Mouse (Mus musculus): ENCODE data around the gene Gm20388. TPM values are rescaled to one million over a fixed set of nuclear protein-coding genes. Genes with fewer than 3 reads are reported as not detected.

Gene Gm20388
- total RNA-seq, 1 experiment, result 27.0 TPM

- H3K4me1 ChIP-seq (ENCODE audit: control insufficient read depth in 2 of 2, insufficient read depth in 2 of 2, low read length in 2 of 2, poor library complexity in 1 of 2), result peaks cover 0 to 3% of the 10 kb centered on the region in 2 experiments; a peak in 1 of 4 replicates
- DNase-seq (ENCODE audit: low read depth, low spot score), result no peak
- in situ Hi-C loops (cut with MboI; ENCODE audit: low sequenced_read_pairs in 2 of 2, unreplicated experiment in 2 of 2), result no loop called here
Measured at GRCm38 (mm10) chr8:121123113-121123512, 1212.5 kb downstream of the Gm20388 start.

DNA sequence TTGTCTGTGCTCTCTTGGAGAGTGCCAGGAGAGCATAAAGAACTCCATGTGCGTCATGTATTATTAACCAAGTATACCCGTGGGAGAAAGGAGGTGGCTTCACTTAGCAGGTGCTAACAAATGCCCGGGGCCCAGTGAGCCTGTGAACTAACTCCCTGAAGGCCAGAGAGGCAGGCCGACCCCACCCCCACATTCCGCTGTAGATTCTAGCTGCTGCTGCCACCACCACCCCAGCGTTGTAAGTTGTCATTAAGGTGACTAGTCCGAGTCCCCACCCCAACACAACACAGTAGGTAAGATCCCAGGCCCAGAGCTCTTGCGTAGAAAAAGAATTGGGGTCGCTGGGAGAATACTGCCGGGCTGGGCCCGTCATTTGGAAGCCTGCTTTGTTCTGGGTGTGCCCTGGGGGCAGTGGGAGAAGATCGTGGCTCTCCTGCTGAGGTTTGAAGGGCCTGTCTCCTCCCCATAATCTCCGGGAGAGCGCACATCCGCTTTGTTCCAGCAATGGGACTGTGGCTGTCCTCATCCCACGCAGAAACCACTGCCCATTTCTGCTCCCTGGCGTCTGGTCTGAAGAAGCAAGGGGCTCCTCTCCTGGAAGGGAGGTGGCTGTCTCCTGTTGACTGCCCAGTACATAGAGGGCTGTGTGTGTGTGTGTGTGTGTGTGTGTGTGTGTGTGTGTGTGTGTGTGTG, 1214.1 kb downstream of the Gm20388 start:
- H3K36me3 ChIP-seq (ENCODE audit: control insufficient read depth, insufficient read depth, low read length, poor library complexity, severe bottlenecking), result no peaks in the 10 kb centered on the region
- no peak overlapping the region for H3K4me3 ChIP-seq (ENCODE audit: insufficient read depth in 1 of 2, low read depth in 1 of 2, low read length in 2 of 2, poor library complexity in 1 of 2, severe bottlenecking in 1 of 2)
- no peak overlapping the region for H3K9ac ChIP-seq (ENCODE audit: insufficient read depth, low read depth, low read length, poor library complexity, severe bottlenecking)
- H3K27ac ChIP-seq (ENCODE audit: insufficient read depth, low read depth, low read length, poor library complexity, severe bottlenecking), result no peak overlapping the region
- TF ChIP-seq HCFC1 (IDR thresholded peaks at IDR 0.05; ENCODE audit: borderline replicate concordance, insufficient read depth, low read length), result no peak
- TF ChIP-seq ZNF384 (IDR thresholded peaks at IDR 0.05; ENCODE audit: low read depth, low read length), result no peak
- no peak for TF ChIP-seq ZC3H11A (IDR thresholded peaks at IDR 0.05; ENCODE audit: borderline replicate concordance, low read depth, low read length)
- TF ChIP-seq MAFK (IDR thresholded peaks at IDR 0.05; ENCODE audit: insufficient read depth, low read depth, low read length), result no peak
- TF ChIP-seq CHD2 (IDR thresholded peaks at IDR 0.05; ENCODE audit: low read depth, low read length), result no peak
- in situ Hi-C loops (cut with MboI; ENCODE audit: low sequenced_read_pairs in 2 of 2, unreplicated experiment in 2 of 2), result loop anchor here in 1 of 2 experiments (5.0 kb wide), 1 partner anchor 198 kb away; no protein-coding TSS in a partner anchor
- H3K9me3 ChIP-seq (ENCODE audit: control insufficient read depth, insufficient read depth, low read depth, low read length), result no peaks in the 10 kb centered on the region
- peaks cover 0 to 7% of the 10 kb centered on the region in 2 experiments; a peak in 1 of 4 replicates for H3K4me1 ChIP-seq (ENCODE audit: control insufficient read depth in 2 of 2, insufficient read depth in 2 of 2, low read length in 2 of 2, poor library complexity in 1 of 2)
- DNase-seq (ENCODE audit: low read depth, low spot score), result no peak

More at GRCm38 (mm10) chr8:121123113-121123512, 1212.5 kb downstream of the Gm20388 start:
- H3K9ac ChIP-seq (ENCODE audit: insufficient read depth, low read depth, low read length, poor library complexity, severe bottlenecking), result no peak overlapping the region
- H3K27ac ChIP-seq (ENCODE audit: insufficient read depth, low read depth, low read length, poor library complexity, severe bottlenecking), result no peak overlapping the region
- H3K9me3 ChIP-seq (ENCODE audit: control insufficient read depth, insufficient read depth, low read depth, low read length), result no peaks in the 10 kb centered on the region
- H3K4me3 ChIP-seq (ENCODE audit: insufficient read depth in 1 of 2, low read depth in 1 of 2, low read length in 2 of 2, poor library complexity in 1 of 2, severe bottlenecking in 1 of 2), result no peak overlapping the region
- no peaks in the 10 kb centered on the region for H3K36me3 ChIP-seq (ENCODE audit: control insufficient read depth, insufficient read depth, low read length, poor library complexity, severe bottlenecking)
- TF ChIP-seq HCFC1 (IDR thresholded peaks at IDR 0.05; ENCODE audit: borderline replicate concordance, insufficient read depth, low read length) (no peak), MAFK (IDR thresholded peaks at IDR 0.05; ENCODE audit: insufficient read depth, low read depth, low read length) (no peak), ZC3H11A (IDR thresholded peaks at IDR 0.05; ENCODE audit: borderline replicate concordance, low read depth, low read length) (no peak), ZNF384 (IDR thresholded peaks at IDR 0.05; ENCODE audit: low read depth, low read length) (no peak)

DNA sequence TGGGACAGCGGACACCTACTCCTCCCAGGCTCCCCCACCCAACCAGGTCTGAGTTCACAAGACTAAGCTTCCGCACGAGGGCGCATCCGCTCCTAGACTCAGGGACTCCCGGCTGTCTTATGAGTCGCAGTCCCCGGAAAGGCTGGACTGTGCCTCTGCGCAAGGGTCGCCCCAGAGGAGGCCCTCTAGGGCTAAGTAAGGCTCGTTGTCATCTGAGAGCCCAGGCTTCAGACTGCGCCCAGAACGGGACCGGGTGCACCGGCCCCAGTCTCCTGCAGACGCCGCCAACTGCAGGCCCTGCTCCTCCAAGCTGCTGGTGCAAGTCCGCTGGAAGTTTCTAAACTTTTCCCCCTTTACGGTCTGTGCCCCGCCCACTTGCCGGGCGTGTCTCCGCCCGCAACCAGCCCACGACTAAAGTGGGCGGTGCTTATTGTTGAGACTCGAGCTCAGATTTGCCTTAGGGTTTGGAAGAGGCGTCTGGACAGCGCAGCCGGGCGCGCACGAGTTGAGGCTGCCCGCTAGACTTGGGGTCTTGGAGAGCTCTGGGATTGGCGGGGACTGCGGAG, 1214.8 kb downstream of the Gm20388 start:
- in situ Hi-C loops (cut with MboI; ENCODE audit: low sequenced_read_pairs in 2 of 2, unreplicated experiment in 2 of 2), result loop anchor here in 1 of 2 experiments (5.0 kb wide), 1 partner anchor 197 kb away; no protein-coding TSS in a partner anchor
- TF ChIP-seq CHD2 (IDR thresholded peaks at IDR 0.05; ENCODE audit: low read depth, low read length), result no peak
- no peak for TF ChIP-seq ZC3H11A (IDR thresholded peaks at IDR 0.05; ENCODE audit: borderline replicate concordance, low read depth, low read length)
- TF ChIP-seq MAFK (IDR thresholded peaks at IDR 0.05; ENCODE audit: insufficient read depth, low read depth, low read length), result no peak
- no peak for TF ChIP-seq ZNF384 (IDR thresholded peaks at IDR 0.05; ENCODE audit: low read depth, low read length)
- no peak for TF ChIP-seq HCFC1 (IDR thresholded peaks at IDR 0.05; ENCODE audit: borderline replicate concordance, insufficient read depth, low read length)
- H3K9ac ChIP-seq (ENCODE audit: insufficient read depth, low read depth, low read length, poor library complexity, severe bottlenecking), result no peak overlapping the region
- no peaks in the 10 kb centered on the region for H3K9me3 ChIP-seq (ENCODE audit: control insufficient read depth, insufficient read depth, low read depth, low read length)
- no peak overlapping the region for H3K27ac ChIP-seq (ENCODE audit: insufficient read depth, low read depth, low read length, poor library complexity, severe bottlenecking)
- DNase-seq (ENCODE audit: low read depth, low spot score), result peak; percentile 86
- H3K4me3 ChIP-seq (ENCODE audit: insufficient read depth in 1 of 2, low read depth in 1 of 2, low read length in 2 of 2, poor library complexity in 1 of 2, severe bottlenecking in 1 of 2), result peak overlapping the region; percentile 8 to 72; a peak in 3 of 4 replicates
- H3K4me1 ChIP-seq (ENCODE audit: control insufficient read depth in 2 of 2, insufficient read depth in 2 of 2, low read length in 2 of 2, poor library complexity in 1 of 2), result peaks cover 0 to 7% of the 10 kb centered on the region in 2 experiments; a peak in 1 of 4 replicates
- H3K36me3 ChIP-seq (ENCODE audit: control insufficient read depth, insufficient read depth, low read length, poor library complexity, severe bottlenecking), result no peaks in the 10 kb centered on the region

DNA sequence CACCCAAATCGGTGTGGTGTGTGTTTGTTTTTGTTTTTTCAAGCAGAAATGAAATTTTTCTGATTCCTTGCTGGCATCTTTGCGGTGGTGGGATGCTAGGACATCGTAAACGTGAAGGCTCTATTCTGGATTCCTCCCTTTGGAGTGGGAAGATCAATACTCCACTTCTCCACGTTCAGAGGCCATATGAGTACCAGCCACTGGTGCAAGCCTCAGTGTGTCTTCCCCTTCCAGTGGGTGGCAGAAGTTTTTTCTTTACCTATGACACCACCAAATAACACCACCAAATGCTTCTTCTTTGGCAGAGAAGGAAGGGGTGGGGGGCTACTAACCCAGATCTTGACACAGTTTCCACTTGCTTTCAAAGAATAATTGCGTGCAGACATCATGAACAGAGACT, 1215.5 kb downstream of the Gm20388 start:
- no peak overlapping the region for H3K4me3 ChIP-seq (ENCODE audit: insufficient read depth in 1 of 2, low read depth in 1 of 2, low read length in 2 of 2, poor library complexity in 1 of 2, severe bottlenecking in 1 of 2)
- no peak overlapping the region for H3K9ac ChIP-seq (ENCODE audit: insufficient read depth, low read depth, low read length, poor library complexity, severe bottlenecking)
- no peak for DNase-seq (ENCODE audit: low read depth, low spot score)
- no peak for TF ChIP-seq HCFC1 (IDR thresholded peaks at IDR 0.05; ENCODE audit: borderline replicate concordance, insufficient read depth, low read length)
- TF ChIP-seq CHD2 (IDR thresholded peaks at IDR 0.05; ENCODE audit: low read depth, low read length), result no peak
- no peak for TF ChIP-seq ZNF384 (IDR thresholded peaks at IDR 0.05; ENCODE audit: low read depth, low read length)
- TF ChIP-seq ZC3H11A (IDR thresholded peaks at IDR 0.05; ENCODE audit: borderline replicate concordance, low read depth, low read length), result no peak
- no peak for TF ChIP-seq MAFK (IDR thresholded peaks at IDR 0.05; ENCODE audit: insufficient read depth, low read depth, low read length)
- no peaks in the 10 kb centered on the region for H3K36me3 ChIP-seq (ENCODE audit: control insufficient read depth, insufficient read depth, low read length, poor library complexity, severe bottlenecking)
- H3K27ac ChIP-seq (ENCODE audit: insufficient read depth, low read depth, low read length, poor library complexity, severe bottlenecking), result no peak overlapping the region
- in situ Hi-C loops (cut with MboI; ENCODE audit: low sequenced_read_pairs in 2 of 2, unreplicated experiment in 2 of 2), result loop anchor here in 1 of 2 experiments (5.0 kb wide), 1 partner anchor 196 kb away; no protein-coding TSS in a partner anchor
- peaks cover 0 to 7% of the 10 kb centered on the region in 2 experiments; a peak in 1 of 4 replicates for H3K4me1 ChIP-seq (ENCODE audit: control insufficient read depth in 2 of 2, insufficient read depth in 2 of 2, low read length in 2 of 2, poor library complexity in 1 of 2)
- H3K9me3 ChIP-seq (ENCODE audit: control insufficient read depth, insufficient read depth, low read depth, low read length), result no peaks in the 10 kb centered on the region
